Mouse (Mus musculus): ENCODE results near the gene Sec24b.
A peak's percentile ranks its signal among the peaks of the same experiment; 100 is the strongest.

Sec24b gene

DNA sequence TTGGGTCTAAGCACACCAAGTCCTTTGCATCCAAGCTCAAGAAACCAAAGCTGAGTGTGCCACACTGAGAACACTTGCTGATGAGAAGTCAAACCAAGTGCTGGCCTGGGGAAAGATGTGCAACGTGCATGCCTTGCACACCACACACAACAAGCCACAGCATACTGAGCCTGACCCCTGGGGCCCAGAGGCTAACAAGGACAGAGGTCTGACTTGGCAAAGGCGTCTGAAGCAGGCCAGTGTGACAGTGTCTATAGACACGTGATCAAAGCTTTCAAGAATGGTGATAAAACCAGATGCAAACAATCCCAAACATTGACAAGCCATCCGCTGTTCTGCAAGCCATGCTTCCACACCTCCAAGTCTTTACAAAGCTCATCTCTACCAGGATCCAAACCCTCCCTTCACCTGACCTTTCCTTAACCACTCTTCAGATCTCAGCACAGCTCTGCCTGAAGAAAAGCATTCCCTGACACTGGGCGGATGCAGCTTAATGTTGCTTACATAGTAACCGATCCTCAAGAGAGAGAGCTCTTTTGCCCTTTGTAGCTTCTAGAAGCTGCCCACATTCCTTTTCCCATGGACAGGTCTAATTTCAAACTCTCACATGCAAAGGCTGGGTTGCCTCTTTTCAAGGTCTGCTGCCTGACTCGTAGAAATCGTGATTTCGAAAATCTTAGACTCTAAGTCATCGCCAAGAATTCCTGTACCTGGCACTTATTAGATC, 7.8 kb downstream of the Sec24b start:
- DNase-seq, result peak in 1 of 2 experiments; percentile 18

DNA sequence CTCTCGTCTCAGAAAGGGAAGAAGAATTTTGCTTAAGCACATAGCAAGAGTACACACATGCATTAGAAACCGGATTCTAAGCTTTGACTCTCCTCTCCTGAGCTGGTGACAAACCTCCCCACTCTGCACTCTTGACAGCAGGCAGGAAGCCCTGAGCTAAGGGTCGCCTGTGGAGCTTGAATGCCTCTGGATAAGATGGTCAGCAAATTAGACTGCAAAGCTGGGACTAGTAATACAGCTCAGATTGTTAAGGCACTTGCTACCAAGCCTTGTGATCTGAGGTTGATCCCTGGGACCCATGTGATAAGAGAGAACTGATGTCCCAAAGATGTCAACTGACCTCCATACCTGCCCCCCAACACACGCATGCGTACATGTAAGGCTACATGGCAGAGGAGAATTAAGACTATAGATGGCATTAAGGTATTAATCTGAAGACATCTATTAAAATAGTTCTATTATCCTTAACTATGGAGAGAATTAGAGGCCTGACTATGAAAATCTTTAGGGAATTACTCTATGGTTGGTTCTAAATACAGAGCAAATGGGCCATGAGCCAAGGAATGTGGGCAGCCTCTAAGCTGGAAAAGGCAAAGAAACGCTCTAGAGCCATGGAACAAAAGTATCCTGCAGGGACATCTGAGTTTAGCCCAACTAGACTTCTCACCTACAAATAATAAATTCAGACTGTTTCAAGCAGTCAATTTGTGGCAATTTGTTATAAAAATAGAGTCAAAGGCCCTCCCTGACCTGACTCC, 8.6 kb downstream of the Sec24b start:
- no peak for DNase-seq

DNA sequence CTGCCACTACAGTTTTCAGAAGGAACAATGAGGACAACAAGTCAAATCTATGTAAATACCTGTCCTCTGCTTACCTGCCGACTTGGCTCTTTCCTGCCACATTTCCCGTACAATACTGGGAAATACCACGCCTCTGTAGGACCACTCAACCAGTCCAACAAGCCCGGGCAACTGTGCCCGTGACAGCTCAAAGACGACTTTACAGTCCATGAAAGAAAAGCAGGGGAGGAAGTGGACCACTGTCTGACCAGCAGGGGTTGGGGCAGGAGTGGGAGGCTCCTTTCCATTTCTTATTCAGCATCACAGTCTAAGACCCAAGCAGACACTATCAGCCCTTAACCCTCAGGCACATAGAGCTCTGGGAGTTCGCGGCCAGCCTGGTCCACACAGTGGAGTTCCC, 9.2 kb downstream of the Sec24b start:
- no peak for DNase-seq

DNA sequence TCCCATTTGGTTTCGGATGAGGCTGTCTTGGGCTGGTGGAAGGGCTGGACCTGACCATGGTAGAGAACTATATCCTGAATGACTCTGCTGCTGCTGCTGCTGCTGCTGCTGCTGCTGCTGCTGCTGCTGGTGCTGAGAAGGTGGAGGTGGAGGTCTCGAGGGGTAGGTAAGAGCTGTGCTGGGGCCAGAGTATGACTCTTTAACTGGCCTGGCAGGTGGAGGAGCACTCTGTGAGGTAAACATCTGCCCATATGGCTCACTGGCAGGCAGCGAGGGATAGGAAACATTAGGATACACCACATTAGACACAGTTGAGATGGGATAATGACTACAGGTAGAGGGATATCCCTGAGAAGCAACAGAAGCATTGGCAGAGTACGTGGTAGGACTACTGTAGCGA, 20.6 kb downstream of the Sec24b start:
- DNase-seq, result no peak

DNA sequence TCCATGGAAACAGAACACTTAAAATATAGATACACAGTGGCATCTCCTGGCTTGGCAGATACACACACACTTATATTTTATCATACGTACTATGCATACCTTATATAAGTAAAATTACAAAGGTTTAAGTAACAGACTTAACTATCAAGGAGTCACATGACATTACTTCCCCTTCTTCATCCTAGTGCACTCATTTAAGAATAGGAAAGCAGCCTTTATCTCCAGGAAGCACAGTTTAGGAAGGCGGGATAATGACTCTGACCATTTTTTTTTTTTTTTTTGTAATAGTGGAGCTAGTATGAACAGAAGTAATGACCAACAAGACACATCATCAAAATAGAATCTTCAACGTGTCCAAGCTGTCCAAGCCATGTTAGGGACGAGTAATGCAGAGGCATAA, 21.3 kb downstream of the Sec24b start:
- DNase-seq, result no peak

DNA sequence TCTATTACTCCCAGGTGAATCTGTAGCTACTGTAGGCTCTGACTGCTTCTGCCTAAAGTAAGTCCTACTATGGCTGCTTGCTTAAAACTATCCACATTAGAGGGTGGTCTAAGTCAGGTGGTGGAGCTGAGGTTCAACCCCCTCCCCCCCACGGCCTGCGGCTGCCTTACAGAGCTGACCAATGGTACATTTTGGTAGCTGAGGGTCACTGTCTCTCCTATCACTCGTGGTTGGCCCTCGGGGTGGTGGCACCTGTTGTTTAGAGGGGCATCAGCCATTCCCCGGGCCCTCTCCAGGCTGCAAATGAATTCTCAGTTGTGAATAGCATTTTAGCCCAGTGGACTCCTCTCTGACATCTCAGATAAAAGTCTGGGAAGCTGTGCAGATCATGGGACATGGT, 32.6 kb downstream of the Sec24b start:
- no peak for DNase-seq

DNA sequence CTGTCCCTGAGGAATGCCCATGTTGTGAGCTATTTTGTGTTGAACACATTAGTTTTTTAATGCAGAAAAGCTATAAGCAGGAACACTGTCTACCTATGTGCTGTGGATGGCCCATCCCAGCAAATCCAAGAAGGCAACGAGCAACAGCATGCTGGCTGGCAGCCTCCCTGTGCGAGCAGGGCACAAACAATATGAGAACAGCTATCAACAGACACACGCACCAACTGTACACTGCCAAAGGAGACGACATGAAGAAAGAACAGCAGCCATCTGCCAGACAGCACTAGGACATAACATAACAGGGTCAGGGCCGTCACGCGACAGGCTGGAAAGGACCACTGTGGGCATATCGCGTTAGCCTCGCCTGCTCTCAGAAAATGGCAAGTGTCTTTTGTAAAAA, 35.2 kb downstream of the Sec24b start:
- no peak for DNase-seq

DNA sequence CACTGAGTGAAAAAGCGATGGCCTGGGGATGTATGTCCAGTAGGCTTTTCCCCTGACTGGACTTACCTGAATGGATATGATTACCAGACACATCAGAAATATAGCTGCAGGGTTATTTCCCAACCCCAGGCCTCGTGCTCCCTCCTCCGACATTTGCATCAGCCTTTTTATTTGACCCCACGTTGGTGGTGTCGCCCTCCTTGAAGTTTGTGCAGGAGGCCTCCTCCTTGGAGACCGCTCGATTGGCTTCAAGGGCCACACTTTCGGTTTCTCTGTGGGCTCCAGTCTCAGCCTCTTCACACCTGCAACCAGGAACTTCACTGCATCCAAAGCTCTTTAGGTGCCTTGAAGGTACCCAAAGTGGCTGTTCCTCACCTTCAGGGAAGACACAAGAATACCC, 35.8 kb downstream of the Sec24b start:
- DNase-seq, result peak in 1 of 2 experiments; percentile 26

DNA sequence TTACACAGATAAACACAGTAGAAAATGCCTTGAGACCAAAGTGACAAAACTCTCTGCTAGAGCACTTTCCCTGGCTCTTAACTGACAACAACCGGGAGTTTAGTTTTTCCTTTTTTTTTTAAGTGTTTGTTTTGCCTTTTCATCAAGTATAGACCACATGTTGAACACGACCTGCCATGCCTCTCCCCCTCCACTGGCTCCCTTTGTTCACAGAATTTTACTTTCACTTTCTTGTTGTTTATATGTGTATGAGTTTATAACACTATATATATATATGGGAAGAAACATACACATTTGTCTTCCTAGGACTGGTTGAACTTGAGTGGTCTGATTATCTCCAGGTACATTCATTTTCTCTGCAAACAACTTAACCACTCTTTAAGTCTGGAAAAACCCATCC, 48.4 kb downstream of the Sec24b start:
- DNase-seq, result no peak

DNA sequence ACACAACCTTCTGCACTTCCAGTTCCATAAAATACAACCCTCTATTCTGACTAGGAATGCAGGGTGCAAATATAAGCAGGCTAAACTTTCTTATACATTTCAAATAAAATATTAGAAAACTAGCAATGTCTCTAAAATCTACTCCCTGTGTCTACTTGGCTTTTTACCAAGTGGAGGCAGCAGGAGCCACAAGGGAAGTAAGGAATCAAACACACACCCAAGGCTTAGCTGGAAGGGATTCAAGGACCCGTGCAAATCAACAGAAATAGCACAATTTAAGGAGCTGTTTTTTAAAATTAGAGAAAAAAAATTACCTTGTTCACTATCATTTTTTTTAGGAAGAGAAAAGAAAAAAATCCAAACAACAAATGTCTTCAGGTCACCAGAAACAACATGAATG, 50.1 kb downstream of the Sec24b start:
- no peak for DNase-seq

DNA sequence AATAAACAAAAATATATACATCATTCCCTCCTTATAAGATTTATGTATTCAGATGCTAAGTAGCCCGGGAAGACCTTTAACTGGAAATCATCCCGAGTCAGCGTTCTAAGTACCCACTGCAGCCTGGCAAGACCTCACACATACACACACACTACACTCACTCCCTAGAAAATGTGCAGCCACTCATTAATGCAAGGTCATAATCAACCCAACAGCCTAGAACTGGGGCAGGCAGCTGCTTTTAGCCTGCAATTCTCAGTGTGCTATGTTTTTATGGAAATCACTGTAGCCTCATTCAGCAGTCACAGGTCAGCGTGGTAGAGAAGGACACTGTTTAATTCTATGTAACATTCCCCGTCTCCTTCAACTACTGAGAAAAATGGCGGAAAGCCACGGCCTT, 55.2 kb downstream of the Sec24b start:
- no peak for DNase-seq

DNA sequence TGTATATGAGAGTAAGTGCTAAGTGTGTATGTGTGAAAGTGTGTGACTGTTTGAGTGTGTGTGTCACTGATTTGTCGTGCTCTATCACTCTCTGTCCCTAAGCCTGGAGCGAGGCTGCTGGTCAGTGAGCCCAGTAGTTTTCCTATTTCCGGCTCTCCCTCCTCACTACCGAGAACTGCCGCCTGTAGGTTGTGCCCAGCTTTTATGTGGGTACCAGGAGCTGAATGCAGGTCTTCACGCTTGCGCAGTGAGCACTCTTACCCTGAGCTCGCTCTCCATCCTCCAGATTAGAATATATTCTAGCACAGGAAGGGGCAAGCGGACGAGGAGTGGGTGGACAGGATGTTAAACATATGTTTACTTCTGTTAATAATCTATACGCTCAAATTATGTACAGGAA, 60.4 kb downstream of the Sec24b start:
- no peak for DNase-seq

DNA sequence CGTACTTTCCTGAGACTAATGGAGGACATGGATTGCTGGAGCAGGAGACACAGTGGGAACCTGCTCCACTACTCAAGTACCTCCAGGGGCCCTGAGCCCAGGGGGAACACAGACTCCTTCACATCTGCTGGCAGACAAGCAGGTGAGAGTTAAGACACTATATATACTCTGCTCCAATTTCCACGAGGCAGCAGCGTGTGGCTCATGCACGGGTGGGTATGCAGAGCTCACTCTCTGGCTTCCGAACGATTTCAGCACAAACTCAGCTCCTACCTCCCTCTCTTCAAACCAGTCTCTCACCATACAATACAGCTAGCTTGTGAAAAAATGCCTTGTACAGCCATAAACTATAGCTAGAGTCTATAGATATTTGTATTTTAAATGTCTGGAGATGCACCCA, 62.8 kb downstream of the Sec24b start:
- no peak for DNase-seq

DNA sequence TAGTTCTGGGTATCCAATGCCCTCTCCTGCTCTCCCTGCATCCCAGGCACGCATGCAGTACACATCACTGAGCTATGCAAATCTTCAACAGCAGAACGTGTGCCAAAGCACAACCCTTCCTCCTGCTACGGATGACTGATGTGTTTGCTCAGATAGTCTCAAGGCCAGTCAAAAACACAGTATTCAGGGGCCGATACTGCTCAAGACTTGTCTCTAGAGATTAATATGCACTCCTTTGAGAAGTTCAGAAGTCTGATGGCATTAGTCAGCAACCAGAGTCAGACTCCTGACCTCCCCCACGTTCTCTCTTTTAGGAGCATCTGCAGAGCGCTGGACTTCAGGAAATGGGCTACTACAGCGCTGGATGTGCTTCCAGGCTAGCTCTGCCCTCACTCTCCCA, 63.4 kb downstream of the Sec24b start:
- no peak for DNase-seq

DNA sequence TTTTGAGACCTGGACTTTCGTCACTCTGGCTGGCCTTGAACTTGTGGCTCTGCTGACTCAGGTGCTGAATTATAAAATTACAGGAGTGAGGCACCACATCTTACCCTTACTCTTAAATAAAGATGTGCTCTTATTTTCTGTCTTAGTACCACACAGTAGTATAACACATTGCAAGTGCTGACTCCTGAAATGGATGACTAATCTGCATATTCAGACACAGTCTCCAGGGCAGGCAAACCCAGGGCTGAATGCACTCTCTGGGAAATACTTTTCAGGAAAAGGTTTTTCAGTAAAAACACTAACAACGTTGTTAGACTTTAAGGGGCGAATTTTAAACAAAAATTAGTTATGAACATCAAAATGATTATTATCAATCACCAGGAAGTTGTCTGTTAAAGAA, 64.0 kb downstream of the Sec24b start:
- no peak for DNase-seq

DNA sequence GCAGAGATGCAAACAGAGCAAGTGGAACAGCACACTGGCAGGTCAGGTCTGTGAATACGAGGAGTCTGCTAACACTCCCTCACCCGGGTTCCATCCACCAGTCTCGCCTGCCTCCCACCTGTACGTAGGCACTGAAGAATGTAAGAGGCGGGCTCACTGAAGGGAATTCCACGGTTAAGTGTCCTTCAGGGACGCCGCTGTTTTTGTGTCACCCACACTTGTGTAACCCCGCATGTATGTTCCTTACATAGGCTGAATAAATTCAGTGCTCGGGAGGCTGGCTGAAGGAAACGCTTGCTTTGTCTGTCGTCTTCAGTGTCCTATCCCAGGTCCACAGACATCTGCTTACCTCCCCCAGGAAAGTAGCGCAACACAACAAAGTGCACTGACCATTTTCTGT, 74.1 kb downstream of the Sec24b start:
- no peak for DNase-seq

DNA sequence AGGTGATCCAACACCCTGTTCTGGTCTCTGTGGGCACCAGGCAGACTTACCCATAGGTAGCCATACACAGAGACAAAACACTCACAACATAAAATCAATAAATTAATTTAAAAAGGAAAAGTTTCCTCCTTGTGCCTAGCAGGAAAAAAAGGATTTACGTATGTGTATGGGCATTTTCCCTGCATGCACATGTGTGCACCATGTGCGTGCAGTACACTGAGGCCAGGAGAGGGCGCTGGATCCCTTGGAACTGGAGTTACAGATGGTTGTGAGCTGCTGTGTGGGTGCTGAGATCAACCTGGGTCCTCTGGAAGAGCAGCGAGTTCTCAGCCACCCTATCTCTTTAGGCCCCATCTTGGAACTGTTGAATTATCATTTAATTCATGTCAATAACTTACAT, 76.0 kb downstream of the Sec24b start:
- DNase-seq, result no peak

DNA sequence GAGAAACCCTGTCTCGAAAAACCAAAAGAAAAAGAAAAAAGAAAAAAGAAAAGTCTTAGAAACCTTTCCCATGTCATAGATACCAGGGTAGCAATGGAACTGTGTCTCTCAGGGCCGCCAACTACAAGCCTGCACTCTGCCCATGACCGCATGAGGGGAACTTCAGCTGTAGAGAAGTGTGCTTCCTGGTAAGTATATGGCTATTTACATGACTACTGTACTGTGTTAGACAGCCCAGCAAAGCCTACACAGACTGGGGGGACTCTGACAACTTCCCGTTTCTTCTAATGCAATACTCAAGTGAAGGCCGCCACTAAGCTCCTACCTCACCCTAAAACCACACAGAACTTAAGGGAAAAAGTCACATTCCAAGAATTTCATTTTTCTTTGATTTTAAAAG, 76.6 kb downstream of the Sec24b start:
- no peak for DNase-seq

DNA sequence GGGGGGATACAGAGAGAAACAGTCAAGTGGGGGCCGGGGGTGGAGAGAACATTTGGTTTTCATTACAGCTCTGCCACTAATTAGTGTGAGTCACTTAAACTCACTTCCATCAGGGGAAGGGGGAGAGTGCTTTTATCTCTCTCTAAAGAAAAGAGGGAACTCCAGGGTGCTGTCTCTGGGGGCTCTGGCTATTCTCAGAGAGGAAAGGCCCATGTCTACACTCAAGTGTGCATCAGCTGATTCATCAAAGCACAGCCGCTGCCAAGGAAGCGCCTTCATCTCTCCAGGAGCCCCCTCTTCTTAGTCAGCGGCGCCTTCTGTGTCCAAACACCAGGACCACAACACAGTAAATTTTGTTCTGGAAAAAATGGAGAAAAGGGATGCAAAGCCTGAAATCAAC, 79.1 kb downstream of the Sec24b start:
- DNase-seq, result no peak

DNA sequence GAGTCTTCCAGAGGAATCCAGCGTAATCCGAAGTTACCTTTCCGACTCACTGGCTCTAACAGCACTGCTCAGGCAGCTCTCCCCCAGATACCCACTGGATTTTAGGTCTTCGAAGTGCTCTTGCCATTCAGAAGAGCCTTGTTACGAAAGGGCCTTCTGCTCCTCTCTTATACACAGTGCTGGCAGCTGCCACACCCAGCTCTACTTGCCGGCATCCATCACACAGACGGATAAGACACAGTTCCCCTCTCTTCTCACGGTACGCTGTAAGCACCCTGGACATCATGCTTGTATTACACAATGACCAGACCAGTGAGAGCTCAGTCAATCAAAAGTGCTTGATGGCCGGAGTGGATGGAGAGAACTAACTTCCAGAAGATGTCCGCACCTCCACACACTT, 79.6 kb downstream of the Sec24b start:
- DNase-seq, result no peak

DNA sequence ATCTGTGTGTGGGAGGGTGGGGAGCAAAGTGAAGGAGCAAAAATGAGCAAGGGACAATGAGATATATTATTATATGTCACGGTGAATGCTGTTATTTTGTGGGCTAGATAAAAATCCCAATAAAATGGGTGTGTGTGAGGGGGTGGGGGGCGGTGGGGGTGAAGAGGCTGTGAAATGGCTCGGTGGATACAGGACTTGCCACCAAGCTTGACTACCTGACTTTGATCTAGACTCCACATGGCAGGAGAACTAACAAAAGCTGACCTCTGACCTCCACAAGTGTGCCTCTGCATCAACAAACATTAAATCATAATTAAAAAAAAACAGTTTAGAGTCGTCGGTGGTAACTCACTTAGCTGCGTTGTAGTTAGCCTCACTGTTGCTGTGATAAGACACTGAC, 81.8 kb downstream of the Sec24b start:
- no peak for DNase-seq

DNA sequence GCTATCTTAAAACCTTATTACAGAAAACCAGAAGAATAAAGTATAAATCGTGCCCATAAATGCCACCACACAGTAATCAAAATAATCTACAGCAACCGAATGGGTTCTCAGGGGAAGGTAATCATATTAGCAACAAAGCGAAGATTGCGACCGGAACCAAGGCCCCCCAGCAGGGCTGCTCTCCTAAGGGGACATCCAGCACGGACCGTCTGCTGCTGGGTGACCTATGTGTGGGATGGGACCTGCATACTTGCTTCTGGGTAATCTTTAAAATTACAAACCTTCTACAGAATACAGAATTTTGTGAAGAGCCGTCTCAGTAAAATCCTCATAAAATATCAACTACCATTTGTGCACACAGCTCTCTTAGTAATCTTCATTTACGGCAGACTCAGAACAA, 82.6 kb downstream of the Sec24b start:
- DNase-seq, result no peak

DNA sequence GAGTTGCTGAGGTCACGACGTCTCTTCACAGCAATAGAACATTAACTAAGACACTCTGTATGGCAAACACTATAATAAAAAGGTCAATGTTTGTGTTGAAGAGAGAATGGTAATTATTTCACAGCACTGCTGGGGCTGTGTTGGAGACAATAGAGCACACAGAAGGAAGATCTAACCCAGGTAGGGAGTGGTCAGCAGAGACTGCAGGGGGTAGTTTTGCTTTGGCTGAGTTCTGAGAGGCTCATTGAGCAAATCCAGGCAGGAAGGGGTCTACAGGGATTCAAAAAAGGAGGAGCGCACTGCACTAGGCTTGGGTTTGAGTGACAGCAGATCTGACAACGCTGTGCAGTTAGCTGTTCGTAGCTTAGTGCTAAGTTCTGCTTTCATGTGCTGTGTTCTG, 85.0 kb downstream of the Sec24b start:
- DNase-seq, result no peak
